Mouse (Mus musculus): ENCODE measurements at regions not wholly inside any gene's neighbourhood (a gene's known extent, or its start where the extent isn't known, plus 50 kb on each side); places are given as distances from the start of the nearest gene placed in this dataset.

DNA sequence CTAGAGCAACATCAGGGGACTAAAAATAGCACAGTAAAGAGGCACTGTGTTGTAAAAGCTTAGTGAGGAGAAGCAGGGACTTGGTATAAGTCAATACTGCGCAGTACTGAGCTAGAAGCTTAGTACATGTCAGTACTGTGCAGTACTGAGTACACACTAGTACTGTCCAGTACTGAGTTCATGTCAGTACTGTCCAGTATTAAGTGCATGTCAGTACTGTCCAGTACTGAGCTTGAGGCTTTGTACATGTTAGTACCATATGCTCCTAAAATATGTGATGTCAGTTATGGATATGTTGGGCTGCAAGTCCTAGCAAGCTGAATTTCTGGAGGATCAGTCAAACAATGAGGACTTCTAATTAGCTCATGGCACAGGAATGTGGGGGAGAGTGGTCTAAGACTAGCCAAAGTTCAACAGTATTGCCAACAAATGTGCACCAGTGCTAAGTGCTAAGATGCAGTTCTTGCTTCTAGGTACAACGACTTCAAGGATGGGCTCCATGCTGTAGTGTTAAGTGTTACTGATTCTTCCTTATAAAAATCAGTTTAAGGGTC lies 147.5 kb downstream of the Bod1 start:
- no peaks in the 10 kb centered on the region; the same call in 1 of the 2 replicates for H3K4me1 ChIP-seq (replicated peaks; ENCODE audit: control insufficient read depth, insufficient read depth, low read length)
- DNase-seq (ENCODE audit: low spot score), result no peak
- no peak overlapping the region for H3K4me3 ChIP-seq (ENCODE audit: low read depth, low read length)
- WGBS, result 73% methylated on average over 2 of the region's 2 CpGs
- no peak overlapping the region for H3K4me2 ChIP-seq (ENCODE audit: low read length)
- H3K27ac ChIP-seq (ENCODE audit: low read depth), result no peak overlapping the region
- H3K9me3 ChIP-seq (ENCODE audit: control insufficient read depth, low read length), result no peaks in the 10 kb centered on the region
- H3K36me3 ChIP-seq (ENCODE audit: control insufficient read depth, insufficient read depth, low read length), result no peaks in the 10 kb centered on the region
- ATAC-seq (replicated peaks; ENCODE audit: low FRiP score, low TSS enrichment, low read depth), result no peak
- no peak overlapping the region for H3K9ac ChIP-seq (ENCODE audit: low read length)
- H3K27me3 ChIP-seq (replicated peaks; ENCODE audit: control insufficient read depth, insufficient read depth, low read length), result no peaks in the 10 kb centered on the region

DNA sequence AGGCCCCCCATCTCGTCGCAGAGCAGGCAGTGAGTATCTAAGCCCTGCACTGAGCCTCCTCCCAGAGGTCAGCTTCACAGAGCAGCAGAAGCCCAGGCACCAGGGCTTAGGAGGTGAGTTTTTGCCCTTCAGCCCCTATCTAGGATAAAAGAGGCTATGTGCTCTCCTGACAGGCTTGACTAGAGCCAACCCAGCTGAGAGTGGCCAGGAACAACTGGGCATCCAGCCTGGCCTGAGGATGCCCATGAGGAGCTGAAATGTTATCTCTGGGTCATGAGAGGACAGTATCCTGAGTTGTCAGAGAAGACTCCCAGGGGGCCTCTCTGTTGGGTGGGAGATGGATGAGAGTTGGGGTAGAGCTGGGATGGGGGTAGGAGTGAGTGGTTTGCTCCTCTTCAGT lies 149.6 kb downstream of the Bod1 start:
- no peaks in the 10 kb centered on the region for H3K27me3 ChIP-seq (replicated peaks; ENCODE audit: control insufficient read depth, insufficient read depth, low read length)
- no peaks in the 10 kb centered on the region for H3K36me3 ChIP-seq (ENCODE audit: control insufficient read depth, insufficient read depth, low read length)
- ATAC-seq (replicated peaks; ENCODE audit: low FRiP score, low TSS enrichment, low read depth), result no peak
- WGBS, result 78% methylated on average over 2 of the region's 2 CpGs
- no peak overlapping the region for H3K9ac ChIP-seq (ENCODE audit: low read length)
- no peaks in the 10 kb centered on the region; the same call in 1 of the 2 replicates for H3K4me1 ChIP-seq (replicated peaks; ENCODE audit: control insufficient read depth, insufficient read depth, low read length)
- H3K27ac ChIP-seq (ENCODE audit: low read depth), result no peak overlapping the region
- no peak overlapping the region for H3K4me3 ChIP-seq (ENCODE audit: low read depth, low read length)
- no peak overlapping the region for H3K4me2 ChIP-seq (ENCODE audit: low read length)
- no peak for DNase-seq (ENCODE audit: low spot score)
- H3K9me3 ChIP-seq (ENCODE audit: control insufficient read depth, low read length), result no peaks in the 10 kb centered on the region

DNA sequence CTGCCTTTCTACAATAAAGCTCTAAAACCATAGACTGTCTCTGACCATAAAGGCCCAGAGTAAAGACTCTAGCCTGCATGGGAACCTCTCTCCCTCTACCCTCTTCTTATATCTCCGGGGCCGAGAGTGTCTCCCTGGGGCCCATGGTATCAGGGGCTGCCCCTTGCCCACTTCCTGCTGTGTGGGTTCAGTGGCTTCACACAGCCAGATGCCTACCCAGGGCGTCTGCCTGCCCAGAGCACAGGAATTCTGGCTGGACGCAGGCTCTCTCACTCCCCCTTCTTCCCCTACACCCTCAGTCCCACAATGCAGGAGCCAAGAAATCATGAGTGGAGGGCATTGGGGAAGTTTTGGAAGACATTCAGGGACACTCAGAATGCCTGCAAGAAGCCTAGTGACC lies 150.8 kb downstream of the Bod1 start:
- Histone ChIP-seq H3K27me3 (replicated peaks; ENCODE audit: control insufficient read depth, insufficient read depth, low read length) (no peaks in the 10 kb centered on the region), H3K9me3 (ENCODE audit: control insufficient read depth, low read length) (no peaks in the 10 kb centered on the region), H3K9ac (ENCODE audit: low read length) (no peak overlapping the region), H3K4me1 (replicated peaks; ENCODE audit: control insufficient read depth, insufficient read depth, low read length) (no peaks in the 10 kb centered on the region; the same call in 1 of the 2 replicates), H3K4me3 (ENCODE audit: low read depth, low read length) (no peak overlapping the region), H3K36me3 (ENCODE audit: control insufficient read depth, insufficient read depth, low read length) (no peaks in the 10 kb centered on the region), H3K27ac (ENCODE audit: low read depth) (no peak overlapping the region), H3K4me2 (ENCODE audit: low read length) (no peak overlapping the region)
- no peak for ATAC-seq (replicated peaks; ENCODE audit: low FRiP score, low TSS enrichment, low read depth)
- whole genome bisulfite sequencing, result 81% methylated on average over 4 of the region's 4 CpGs
- DNase-seq (ENCODE audit: low spot score), result no peak

DNA sequence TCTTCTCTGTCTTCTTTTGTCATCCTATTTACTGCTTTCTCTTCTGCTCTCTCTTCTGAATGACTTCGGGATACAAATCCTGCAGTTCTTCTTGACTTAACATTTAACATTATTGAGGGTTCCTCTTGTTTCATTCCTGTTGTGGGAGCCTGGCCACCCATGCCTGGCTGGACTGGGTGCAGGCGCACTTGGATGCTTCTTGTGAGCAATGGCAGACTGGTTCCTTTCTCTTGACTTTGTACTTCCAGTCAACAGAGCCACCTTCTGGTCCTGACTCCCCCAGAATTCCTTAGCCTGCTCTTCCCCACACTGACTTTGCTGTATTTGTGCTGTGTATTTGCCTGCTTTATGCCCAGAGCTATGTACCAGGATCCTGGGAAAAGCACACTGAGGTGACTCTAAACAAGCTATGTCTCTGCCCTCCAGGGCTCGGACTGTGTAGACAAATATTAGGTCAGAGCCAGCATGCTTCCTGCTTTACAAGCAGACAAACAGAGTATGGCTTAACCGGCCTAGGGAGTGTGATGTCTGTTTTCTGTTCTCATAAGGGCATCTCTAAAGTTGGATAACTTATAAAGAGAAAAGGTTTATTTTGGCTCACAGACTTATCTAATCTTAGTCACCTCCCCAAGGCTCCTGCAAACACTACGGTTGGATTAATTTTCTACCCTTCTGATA lies 133.5 kb upstream of the Stc2 start:
- H3K36me3 ChIP-seq (ENCODE audit: control insufficient read depth, insufficient read depth, low read length), result no peaks in the 10 kb centered on the region
- no peak for ATAC-seq (replicated peaks; ENCODE audit: low FRiP score, low TSS enrichment, low read depth)
- 62% methylated on average over 5 of the region's 5 CpGs for WGBS

DNA sequence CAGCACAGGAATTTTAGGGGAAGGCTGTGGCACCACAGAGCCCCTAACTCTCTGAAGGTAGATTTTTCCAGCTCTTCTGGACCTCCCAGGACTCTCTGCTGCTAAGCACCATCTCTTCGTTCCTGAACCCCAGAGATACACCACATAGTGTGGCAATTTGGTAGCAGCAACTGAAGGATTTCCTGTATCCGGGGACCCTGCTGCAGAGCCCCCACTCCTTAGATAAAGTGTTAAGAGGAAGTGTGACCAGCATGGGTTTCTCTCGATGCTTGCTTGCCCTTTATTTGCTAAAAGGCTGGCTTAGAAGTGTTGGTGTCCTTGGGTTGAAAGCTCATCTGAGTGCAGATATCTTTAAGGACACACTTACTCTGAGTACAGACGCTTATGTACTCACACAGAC lies 115.6 kb upstream of the Stc2 start:
- DNase-seq (ENCODE audit: low spot score), result no peak
- 65% methylated on average over 4 of the region's 4 CpGs for WGBS
- Histone ChIP-seq H3K27me3 (replicated peaks; ENCODE audit: control insufficient read depth, insufficient read depth, low read length) (no peaks in the 10 kb centered on the region), H3K4me1 (replicated peaks; ENCODE audit: control insufficient read depth, insufficient read depth, low read length) (no peaks in the 10 kb centered on the region; the same call in 1 of the 2 replicates), H3K4me2 (ENCODE audit: low read length) (no peak overlapping the region), H3K9me3 (ENCODE audit: control insufficient read depth, low read length) (no peaks in the 10 kb centered on the region), H3K27ac (ENCODE audit: low read depth) (no peak overlapping the region), H3K36me3 (ENCODE audit: control insufficient read depth, insufficient read depth, low read length) (no peaks in the 10 kb centered on the region), H3K4me3 (ENCODE audit: low read depth, low read length) (no peak overlapping the region), H3K9ac (ENCODE audit: low read length) (no peak overlapping the region)
- no peak for ATAC-seq (replicated peaks; ENCODE audit: low FRiP score, low TSS enrichment, low read depth)

More for the DNA sequence above, 133.5 kb upstream of the Stc2 start:
- H3K4me3 ChIP-seq (ENCODE audit: low read depth, low read length), result no peak overlapping the region
- no peak overlapping the region for H3K9ac ChIP-seq (ENCODE audit: low read length)
- H3K27me3 ChIP-seq (replicated peaks; ENCODE audit: control insufficient read depth, insufficient read depth, low read length), result no peaks in the 10 kb centered on the region
- no peak overlapping the region for H3K27ac ChIP-seq (ENCODE audit: low read depth)
- no peak overlapping the region for H3K4me2 ChIP-seq (ENCODE audit: low read length)
- no peaks in the 10 kb centered on the region for H3K4me1 ChIP-seq (replicated peaks; ENCODE audit: control insufficient read depth, insufficient read depth, low read length)
- H3K9me3 ChIP-seq (ENCODE audit: control insufficient read depth, low read length), result no peaks in the 10 kb centered on the region
- no peak for DNase-seq (ENCODE audit: low spot score)

DNA sequence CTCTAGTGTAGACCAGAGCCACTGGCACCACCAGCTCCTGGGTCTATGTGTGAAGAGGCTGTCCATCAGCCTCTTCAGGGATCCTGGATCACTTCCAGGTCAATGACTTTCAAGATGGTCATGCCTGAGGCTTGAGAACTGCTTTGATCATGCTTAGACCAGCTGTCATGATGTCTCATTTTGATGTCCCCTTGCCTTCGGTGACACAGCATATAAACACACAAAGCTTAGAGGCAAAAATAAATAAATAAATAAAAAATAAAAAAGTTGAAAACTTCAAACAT lies 111.1 kb upstream of the Stc2 start:
- DNase-seq (ENCODE audit: low spot score) (no peak), ATAC-seq (replicated peaks; ENCODE audit: low FRiP score, low TSS enrichment, low read depth) (no peak)
- H3K27ac ChIP-seq (ENCODE audit: low read depth), result no peak overlapping the region
- WGBS, result 79% methylated on average over 1 of the region's 1 CpGs
- no peak overlapping the region for H3K9ac ChIP-seq (ENCODE audit: low read length)
- no peaks in the 10 kb centered on the region for H3K9me3 ChIP-seq (ENCODE audit: control insufficient read depth, low read length)
- H3K4me1 ChIP-seq (replicated peaks; ENCODE audit: control insufficient read depth, insufficient read depth, low read length), result peaks cover 3% of the 10 kb centered on the region; the same call in 1 of the 2 replicates
- no peak overlapping the region for H3K4me2 ChIP-seq (ENCODE audit: low read length)
- H3K36me3 ChIP-seq (ENCODE audit: control insufficient read depth, insufficient read depth, low read length), result no peaks in the 10 kb centered on the region
- no peaks in the 10 kb centered on the region for H3K27me3 ChIP-seq (replicated peaks; ENCODE audit: control insufficient read depth, insufficient read depth, low read length)
- no peak overlapping the region for H3K4me3 ChIP-seq (ENCODE audit: low read depth, low read length)

DNA sequence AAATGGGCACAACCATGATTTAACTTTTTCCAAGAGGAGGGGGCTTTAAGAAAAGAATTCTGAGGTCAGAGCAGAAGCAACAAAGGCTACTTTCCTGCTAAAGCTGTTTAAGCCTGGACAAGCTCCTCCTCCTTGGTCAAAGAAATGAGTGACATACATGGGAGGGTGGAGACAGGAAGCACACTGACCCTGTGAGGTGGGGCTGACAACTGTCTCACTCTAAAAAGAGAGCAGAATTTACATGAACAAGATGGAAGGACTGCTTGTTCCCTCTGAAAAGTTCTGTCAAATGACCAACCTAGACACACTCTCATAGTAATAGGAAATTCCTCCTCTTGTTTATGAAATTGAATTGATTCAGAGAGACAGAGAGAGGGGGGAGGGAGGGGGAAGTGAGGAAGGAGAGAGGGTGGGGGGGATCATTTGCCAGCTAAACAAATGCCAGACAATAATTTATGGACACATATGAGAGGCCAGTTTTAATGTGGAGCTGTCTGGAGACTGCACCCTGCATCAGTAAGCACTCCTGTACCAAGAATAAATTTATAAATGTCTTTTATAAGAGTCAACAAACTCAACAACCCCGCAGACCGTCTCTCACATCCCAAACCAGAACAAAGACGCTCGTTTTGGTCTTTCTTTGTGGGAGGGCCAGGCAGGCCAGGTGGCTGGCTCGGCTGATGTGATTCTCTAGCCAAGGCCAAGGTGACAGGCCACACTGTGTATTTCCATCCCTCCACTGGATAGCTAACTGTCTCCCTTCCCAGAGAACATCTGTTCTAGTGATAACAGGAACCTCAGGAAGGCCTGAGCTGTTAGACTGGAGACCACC lies 110.6 kb upstream of the Stc2 start:
- H3K36me3 ChIP-seq (ENCODE audit: control insufficient read depth, insufficient read depth, low read length), result no peaks in the 10 kb centered on the region
- H3K9me3 ChIP-seq (ENCODE audit: control insufficient read depth, low read length), result no peaks in the 10 kb centered on the region
- no peak overlapping the region for H3K27ac ChIP-seq (ENCODE audit: low read depth)
- WGBS, result 43% methylated on average over 5 of the region's 5 CpGs
- ATAC-seq (replicated peaks; ENCODE audit: low FRiP score, low TSS enrichment, low read depth) (no peak), DNase-seq (ENCODE audit: low spot score) (no peak)
- H3K9ac ChIP-seq (ENCODE audit: low read length), result no peak overlapping the region
- peaks cover 3% of the 10 kb centered on the region; the same call in 1 of the 2 replicates for H3K4me1 ChIP-seq (replicated peaks; ENCODE audit: control insufficient read depth, insufficient read depth, low read length)
- no peaks in the 10 kb centered on the region for H3K27me3 ChIP-seq (replicated peaks; ENCODE audit: control insufficient read depth, insufficient read depth, low read length)
- no peak overlapping the region for H3K4me2 ChIP-seq (ENCODE audit: low read length)
- H3K4me3 ChIP-seq (ENCODE audit: low read depth, low read length), result no peak overlapping the region

DNA sequence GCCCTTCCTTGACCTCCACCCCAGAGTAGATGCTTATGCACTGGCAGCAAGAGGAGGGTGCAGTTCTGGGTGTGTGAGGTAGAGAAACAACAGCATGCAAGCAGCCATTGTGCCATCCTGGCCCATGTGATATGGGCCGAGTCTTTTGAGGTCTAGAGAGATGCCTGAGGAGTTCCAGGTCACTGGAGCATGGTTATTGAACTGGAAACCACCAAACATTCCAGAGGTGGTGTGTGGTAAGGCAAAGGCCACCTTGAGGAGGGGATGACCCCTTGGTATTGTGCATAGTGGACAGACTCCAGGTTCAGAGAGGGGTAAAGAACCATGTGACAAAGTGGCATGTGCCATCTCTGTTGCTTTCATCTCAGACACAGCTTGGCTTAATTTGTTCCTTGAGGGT lies 107.9 kb upstream of the Stc2 start:
- DNase-seq (ENCODE audit: low spot score) (no peak), ATAC-seq (replicated peaks; ENCODE audit: low FRiP score, low TSS enrichment, low read depth) (no peak)
- no peaks in the 10 kb centered on the region for H3K9me3 ChIP-seq (ENCODE audit: control insufficient read depth, low read length)
- no peak overlapping the region for H3K4me2 ChIP-seq (ENCODE audit: low read length)
- peaks cover 3% of the 10 kb centered on the region; the same call in 1 of the 2 replicates for H3K4me1 ChIP-seq (replicated peaks; ENCODE audit: control insufficient read depth, insufficient read depth, low read length)
- H3K27me3 ChIP-seq (replicated peaks; ENCODE audit: control insufficient read depth, insufficient read depth, low read length), result no peaks in the 10 kb centered on the region
- no peaks in the 10 kb centered on the region for H3K36me3 ChIP-seq (ENCODE audit: control insufficient read depth, insufficient read depth, low read length)
- no peak overlapping the region for H3K9ac ChIP-seq (ENCODE audit: low read length)
- no peak overlapping the region for H3K27ac ChIP-seq (ENCODE audit: low read depth)
- 79% methylated on average over 1 of the region's 1 CpGs for WGBS
- no peak overlapping the region for H3K4me3 ChIP-seq (ENCODE audit: low read depth, low read length)

Measured in intestine, embryonic 14.5 days (tissue).